Mouse (Mus musculus) 3T3-L1 (cell line): ENCODE results near the gene Defb38.

Source experiments
- DNase-seq: peaks from one replicate; pipeline ENCODE4 v3.0.0-alpha.2; 2015; ENCODE audit warnings: low read depth, low spot score

The Defb38 gene

GRCm38 (mm10) chr8:19026466-19026865 lies at the start of gene Defb38:
TSS of gene Defb38 (minus strand) at chr8:19026566.
- no peak for DNase-seq

GRCm38 (mm10) chr8:19066013-19066412 lies 39.6 kb upstream of the Defb38 start:
- no peak for DNase-seq

DNA sequence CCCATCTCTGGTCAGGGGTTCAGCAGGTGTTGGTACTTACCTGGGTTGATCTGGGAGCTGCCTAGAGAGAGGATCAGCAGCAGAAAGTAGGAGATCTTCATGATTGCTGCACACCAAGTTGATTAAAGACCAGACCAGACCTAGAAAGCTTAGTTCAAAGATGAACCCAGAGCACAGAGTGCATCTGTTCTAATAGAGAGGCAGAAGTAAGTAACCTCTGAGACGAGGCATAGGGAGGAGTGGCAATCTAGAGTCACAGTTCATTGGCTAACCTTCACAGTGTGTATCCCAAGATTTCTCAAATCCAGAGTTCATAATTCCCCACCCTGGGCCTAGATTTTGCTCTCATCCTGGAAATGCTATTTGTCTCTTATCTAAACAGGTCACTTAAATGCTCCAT lies 38.3 kb upstream of the Defb38 start, which contains the start of gene Defb39:
Gene Defb39 (minus strand): TSS at position 101 of the 400 bp plus-strand sequence.
- DNase-seq, result no peak

- DNase-seq, result no peak
These were observed 36.5 kb upstream of the Defb38 start for GRCm38 (mm10) chr8:19062891-19063290.

GRCm38 (mm10) chr8:19045242-19045641 lies 18.9 kb upstream of the Defb38 start:
- DNase-seq, result no peak
